Mouse (Mus musculus) hindbrain, embryonic 10.5 days (tissue): ENCODE data around the gene Ccdc9b. TPM values are rescaled to one million over a fixed set of nuclear protein-coding genes. Genes with fewer than 3 reads are reported as not detected.
A peak's percentile ranks its signal among the peaks of the same experiment; 100 is the strongest.

Experiments
- DNase-seq: peaks from one replicate; pipeline ENCODE4 v3.0.0-alpha.2; 2017; ENCODE audit warnings: low spot score
- H3K27ac ChIP-seq: fragments of 300-500 bp; sonication (generic); 2 replicates; pipeline ENCODE4 v1.5.1; 2016; ENCODE audit warnings: mild to moderate bottlenecking, moderate library complexity
- H3K27me3 ChIP-seq: fragments of 300-500 bp; sonication (generic); 2 replicates; pipeline ENCODE4 v1.6.1; 2016; ENCODE audit warnings: mild to moderate bottlenecking; ENCODE audit not compliant: poor library complexity, insufficient read depth, severe bottlenecking
- H3K36me3 ChIP-seq: fragments of 300-500 bp; sonication (generic); 2 replicates; pipeline ENCODE4 v1.6.1; 2016; ENCODE audit warnings: mild to moderate bottlenecking, moderate library complexity
- H3K4me1 ChIP-seq: fragments of 300-500 bp; sonication (generic); replicated peaks from 2 replicates; pipeline ENCODE4 v1.6.1; 2016; ENCODE audit warnings: mild to moderate bottlenecking
- H3K4me3 ChIP-seq: fragments of 300-500 bp; sonication (generic); 2 replicates; pipeline ENCODE4 v1.5.1; 2016; ENCODE audit warnings: mild to moderate bottlenecking, moderate library complexity
- H3K9me3 ChIP-seq: fragments of 300-500 bp; sonication (generic); 2 replicates; pipeline ENCODE4 v1.6.1; 2016; ENCODE audit warnings: mild to moderate bottlenecking, moderate library complexity
- WGBS: fragments of 180-500 bp; shearing (Covaris S2); methylation state at CpG from one replicate; pipeline ENCODE4 v1.1.7; 2016; 5-methylcytosine and 5-hydroxymethylcytosine counted together
- polyA plus RNA-seq: library from polyadenylated mRNA; unstranded; fragments of >200 nt; fragmentation: Nextera tagmentation; extraction: Ambion mirVana; gene quantifications from 2 replicates; pipeline ENCODE4 v1.2.1, GENCODE M21; 2016

Ccdc9b gene
- polyA plus RNA-seq, 1 experiment from 2014 or later, result 0.50 TPM

GRCm38 (mm10) chr2:118789501-118789900 lies 27.0 kb upstream of the Ccdc9b start:
- 90% methylated on average over 11 of the region's 11 CpGs for WGBS
- no peak for DNase-seq
- H3K9me3 ChIP-seq, result no peaks in the 10 kb centered on the region
- peaks cover 53% of the 10 kb centered on the region for H3K27me3 ChIP-seq
- no peak overlapping the region for H3K27ac ChIP-seq
- no peak overlapping the region for H3K4me3 ChIP-seq
- H3K36me3 ChIP-seq, result peaks cover 5% of the 10 kb centered on the region; the same call in 1 of the 2 replicates
- H3K4me1 ChIP-seq, result peaks cover 13% of the 10 kb centered on the region

- Histone ChIP-seq H3K27me3 (peaks cover 40% of the 10 kb centered on the region), H3K4me1 (peaks cover 13% of the 10 kb centered on the region), H3K27ac (no peak overlapping the region), H3K36me3 (peaks cover 5% of the 10 kb centered on the region; the same call in 1 of the 2 replicates), H3K9me3 (no peaks in the 10 kb centered on the region), H3K4me3 (no peak overlapping the region)
- no peak for DNase-seq
- WGBS, result 90% methylated on average over 5 of the region's 5 CpGs
Measured at GRCm38 (mm10) chr2:118786525-118786924, 24.1 kb upstream of the Ccdc9b start.

GRCm38 (mm10) chr2:118783663-118784062 lies 21.2 kb upstream of the Ccdc9b start:
- H3K4me3 ChIP-seq, result no peak overlapping the region
- H3K27ac ChIP-seq, result no peak overlapping the region
- peaks cover 5% of the 10 kb centered on the region; the same call in 1 of the 2 replicates for H3K36me3 ChIP-seq
- WGBS, result 88% methylated on average over 7 of the region's 7 CpGs
- H3K9me3 ChIP-seq, result no peaks in the 10 kb centered on the region
- DNase-seq, result no peak
- H3K4me1 ChIP-seq, result peaks cover 16% of the 10 kb centered on the region
- peaks cover 27% of the 10 kb centered on the region for H3K27me3 ChIP-seq

- no peak overlapping the region for H3K27ac ChIP-seq
- H3K4me3 ChIP-seq, result no peak overlapping the region
- no peaks in the 10 kb centered on the region for H3K9me3 ChIP-seq
- H3K36me3 ChIP-seq, result peaks cover 5% of the 10 kb centered on the region; the same call in 1 of the 2 replicates
- peaks cover 27% of the 10 kb centered on the region for H3K27me3 ChIP-seq
- WGBS, result 68% methylated on average over 5 of the region's 5 CpGs
- peaks cover 16% of the 10 kb centered on the region for H3K4me1 ChIP-seq
- no peak for DNase-seq
Measured at GRCm38 (mm10) chr2:118783093-118783492, 20.6 kb upstream of the Ccdc9b start.

- Histone ChIP-seq H3K4me3 (no peak overlapping the region), H3K27ac (no peak overlapping the region), H3K27me3 (peaks cover 19% of the 10 kb centered on the region), H3K9me3 (no peaks in the 10 kb centered on the region), H3K4me1 (peaks cover 16% of the 10 kb centered on the region), H3K36me3 (peaks cover 2% of the 10 kb centered on the region; the same call in 1 of the 2 replicates)
- 78% methylated on average over 4 of the region's 4 CpGs for WGBS
- DNase-seq, result no peak
Measured at GRCm38 (mm10) chr2:118782303-118782702, 19.8 kb upstream of the Ccdc9b start.

- DNase-seq, result no peak
- H3K9me3 ChIP-seq, result no peaks in the 10 kb centered on the region
- H3K27ac ChIP-seq, result no peak overlapping the region
- 33% methylated on average over 1 of the region's 1 CpGs for WGBS
- H3K27me3 ChIP-seq, result peaks cover 17% of the 10 kb centered on the region
- H3K36me3 ChIP-seq, result no peaks in the 10 kb centered on the region
- H3K4me1 ChIP-seq, result peaks cover 16% of the 10 kb centered on the region
- no peak overlapping the region for H3K4me3 ChIP-seq
Measured at GRCm38 (mm10) chr2:118781115-118781514, 18.7 kb upstream of the Ccdc9b start.

- Histone ChIP-seq H3K36me3 (no peaks in the 10 kb centered on the region), H3K4me1 (peaks cover 18% of the 10 kb centered on the region), H3K27ac (peak within 1 kb of the TSS; percentile 84), H3K4me3 (peak within 1 kb of the TSS; percentile 50), H3K9me3 (no peaks in the 10 kb centered on the region), H3K27me3 (peaks cover 17% of the 10 kb centered on the region)
- 11% methylated on average over 39 of the region's 39 CpGs for WGBS
- DNase-seq, result peak; percentile 96
Measured at GRCm38 (mm10) chr2:118779504-118780480, 17.3 kb upstream of the Ccdc9b start, which contains the start of gene Disp2. Disp2 (plus strand) TSS chr2:118779719.

- H3K27ac ChIP-seq, result peak overlapping the region; percentile 84
- H3K27me3 ChIP-seq, result peaks cover 17% of the 10 kb centered on the region
- no peak for DNase-seq
- H3K4me1 ChIP-seq, result peaks cover 18% of the 10 kb centered on the region
- peak overlapping the region; percentile 50 for H3K4me3 ChIP-seq
- H3K36me3 ChIP-seq, result no peaks in the 10 kb centered on the region
- 9% methylated on average over 10 of the region's 10 CpGs for WGBS
- no peaks in the 10 kb centered on the region for H3K9me3 ChIP-seq
Measured at GRCm38 (mm10) chr2:118779065-118779464, 16.6 kb upstream of the Ccdc9b start.

- Histone ChIP-seq H3K36me3 (no peaks in the 10 kb centered on the region), H3K27me3 (peaks cover 17% of the 10 kb centered on the region), H3K9me3 (no peaks in the 10 kb centered on the region), H3K4me3 (no peak overlapping the region), H3K27ac (no peak overlapping the region), H3K4me1 (peaks cover 18% of the 10 kb centered on the region)
- no peak for DNase-seq
- 80% methylated on average over 4 of the region's 4 CpGs for WGBS
Measured at GRCm38 (mm10) chr2:118778418-118778817, 16.0 kb upstream of the Ccdc9b start.

GRCm38 (mm10) chr2:118776295-118776694 lies 13.8 kb upstream of the Ccdc9b start:
- no peaks in the 10 kb centered on the region for H3K9me3 ChIP-seq
- no peak overlapping the region for H3K4me3 ChIP-seq
- H3K36me3 ChIP-seq, result no peaks in the 10 kb centered on the region
- H3K4me1 ChIP-seq, result peaks cover 18% of the 10 kb centered on the region
- H3K27ac ChIP-seq, result no peak overlapping the region
- H3K27me3 ChIP-seq, result peaks cover 17% of the 10 kb centered on the region
- no peak for DNase-seq
- WGBS, result 86% methylated on average over 2 of the region's 2 CpGs

- H3K27me3 ChIP-seq, result peaks cover 14% of the 10 kb centered on the region
- no peaks in the 10 kb centered on the region for H3K9me3 ChIP-seq
- no peak overlapping the region for H3K27ac ChIP-seq
- H3K36me3 ChIP-seq, result no peaks in the 10 kb centered on the region
- no peak overlapping the region for H3K4me3 ChIP-seq
- WGBS, result 80% methylated on average over 4 of the region's 4 CpGs
- peaks cover 18% of the 10 kb centered on the region for H3K4me1 ChIP-seq
- no peak for DNase-seq
Measured at GRCm38 (mm10) chr2:118775846-118776245, 13.4 kb upstream of the Ccdc9b start.

- no peaks in the 10 kb centered on the region for H3K9me3 ChIP-seq
- peaks cover 10% of the 10 kb centered on the region for H3K27me3 ChIP-seq
- WGBS, result 82% methylated on average over 1 of the region's 1 CpGs
- H3K4me3 ChIP-seq, result no peak overlapping the region
- no peak overlapping the region for H3K27ac ChIP-seq
- DNase-seq, result no peak
- peaks cover 18% of the 10 kb centered on the region for H3K4me1 ChIP-seq
- no peaks in the 10 kb centered on the region for H3K36me3 ChIP-seq
Measured at GRCm38 (mm10) chr2:118775396-118775795, 12.9 kb upstream of the Ccdc9b start.

GRCm38 (mm10) chr2:118774536-118774935 lies 12.1 kb upstream of the Ccdc9b start:
- 89% methylated on average over 2 of the region's 2 CpGs for WGBS

More at GRCm38 (mm10) chr2:118774536-118774935, 12.1 kb upstream of the Ccdc9b start:
- peaks cover 10% of the 10 kb centered on the region for H3K4me1 ChIP-seq
- H3K4me3 ChIP-seq, result no peak overlapping the region
- H3K27ac ChIP-seq, result no peak overlapping the region
- H3K27me3 ChIP-seq, result peaks cover 4% of the 10 kb centered on the region; the same call in 1 of the 2 replicates
- DNase-seq, result no peak
- no peaks in the 10 kb centered on the region for H3K9me3 ChIP-seq
- H3K36me3 ChIP-seq, result no peaks in the 10 kb centered on the region
